Mouse (Mus musculus) forebrain, embryonic 16.5 days (tissue): ENCODE results near the gene Apold1. TPM values are rescaled to one million over a fixed set of nuclear protein-coding genes. Genes with fewer than 3 reads are reported as not detected.

Source experiments
- ATAC-seq: fragments of 200-750 bp; cut with Nextera tagmentation; 2 replicates; pipeline ENCODE4 v1.8.0; 2017; ENCODE audit warnings: mild to moderate bottlenecking, moderate library complexity
- H3K27ac ChIP-seq: fragments of 300-500 bp; sonication (generic); 2 replicates; pipeline ENCODE4 v1.5.1; 2014; ENCODE audit warnings: low read length, control low read depth
- H3K27me3 ChIP-seq: fragments of 300-500 bp; sonication (generic); replicated peaks from 2 replicates; pipeline ENCODE4 v1.6.1; 2014; ENCODE audit warnings: low read length; ENCODE audit not compliant: control insufficient read depth, insufficient read depth
- H3K36me3 ChIP-seq: fragments of 300-500 bp; sonication (generic); 2 replicates; pipeline ENCODE4 v1.6.1; 2014; ENCODE audit not compliant: control insufficient read depth, insufficient read depth
- H3K4me1 ChIP-seq: fragments of 300-500 bp; sonication (generic); replicated peaks from 2 replicates; pipeline ENCODE4 v1.6.1; 2014; ENCODE audit warnings: low read length; ENCODE audit not compliant: control insufficient read depth, insufficient read depth
- H3K4me2 ChIP-seq: fragments of 300-500 bp; sonication (generic); 2 replicates; pipeline ENCODE4 v1.6.1; 2014; ENCODE audit warnings: mild to moderate bottlenecking, low read length, control low read depth
- H3K4me3 ChIP-seq: fragments of 300-500 bp; sonication (generic); replicated peaks from 2 replicates; pipeline ENCODE4 v1.5.1; 2014; ENCODE audit warnings: mild to moderate bottlenecking, low read length, control low read depth
- H3K9ac ChIP-seq: fragments of 300-500 bp; sonication (generic); replicated peaks from 2 replicates; pipeline ENCODE4 v1.6.1; 2014; ENCODE audit warnings: low read depth, low read length, control low read depth
- H3K9me3 ChIP-seq: fragments of 300-500 bp; sonication (generic); 2 replicates; pipeline ENCODE4 v1.6.1; 2016; ENCODE audit warnings: low read length; ENCODE audit not compliant: control insufficient read depth
- WGBS: fragments of 180-500 bp; shearing (Covaris S2); extraction: QIAGEN DNeasy Blood & Tissue Kit; methylation state at CpG from one replicate; pipeline ENCODE4 v1.1.7; 2014; 5-methylcytosine and 5-hydroxymethylcytosine counted together
- polyA plus RNA-seq: library from polyadenylated mRNA; unstranded; fragments of >200 nt; fragmentation: Nextera tagmentation; extraction: Ambion mirVana; gene quantifications from 2 replicates; pipeline ENCODE4 v1.2.1, GENCODE M21; 2015

Apold1 gene
- polyA plus RNA-seq, 1 experiment from 2014 or later = 4.2 TPM

- H3K27ac ChIP-seq = no peak overlapping the region
- peak overlapping the region; percentile 59 for H3K4me3 ChIP-seq
- H3K27me3 ChIP-seq = no peaks in the 10 kb centered on the region
- no peaks in the 10 kb centered on the region for H3K9me3 ChIP-seq
- peak overlapping the region; percentile 66 for H3K9ac ChIP-seq
- peak overlapping the region; percentile 79 for H3K4me2 ChIP-seq
- WGBS = under 1% methylated on average over 14 of the region's 14 CpGs
- peaks cover 14% of the 10 kb centered on the region; the same call in 1 of the 2 replicates for H3K36me3 ChIP-seq
- H3K4me1 ChIP-seq = peaks cover 7% of the 10 kb centered on the region
- ATAC-seq = peak; percentile 71
These were observed 30.2 kb downstream of the Apold1 start for GRCm38 (mm10) chr6:135011734-135012116.

GRCm38 (mm10) chr6:135017211-135017610 lies 35.7 kb downstream of the Apold1 start:
- no peak overlapping the region for H3K27ac ChIP-seq
- WGBS = 96% methylated on average over 11 of the region's 11 CpGs

GRCm38 (mm10) chr6:135019564-135019963 lies 38.0 kb downstream of the Apold1 start:
- no peak overlapping the region for H3K4me2 ChIP-seq
- no peaks in the 10 kb centered on the region for H3K9me3 ChIP-seq
- H3K36me3 ChIP-seq = peaks cover 58% of the 10 kb centered on the region
- no peak for ATAC-seq
- 92% methylated on average over 10 of the region's 10 CpGs for WGBS
- no peak overlapping the region for H3K4me3 ChIP-seq
- no peak overlapping the region for H3K9ac ChIP-seq
- H3K27ac ChIP-seq = no peak overlapping the region
- no peaks in the 10 kb centered on the region for H3K4me1 ChIP-seq
- H3K27me3 ChIP-seq = no peaks in the 10 kb centered on the region

More at GRCm38 (mm10) chr6:135017211-135017610, 35.7 kb downstream of the Apold1 start:
- H3K36me3 ChIP-seq = peaks cover 48% of the 10 kb centered on the region
- H3K4me2 ChIP-seq = no peak overlapping the region
- H3K9ac ChIP-seq = no peak overlapping the region
- no peak overlapping the region for H3K4me3 ChIP-seq
- no peaks in the 10 kb centered on the region for H3K27me3 ChIP-seq
- no peaks in the 10 kb centered on the region for H3K9me3 ChIP-seq
- H3K4me1 ChIP-seq = peaks cover 4% of the 10 kb centered on the region
- ATAC-seq = no peak

- no peaks in the 10 kb centered on the region for H3K4me1 ChIP-seq
- no peak overlapping the region for H3K27ac ChIP-seq
- 95% methylated on average over 3 of the region's 3 CpGs for WGBS
- no peaks in the 10 kb centered on the region for H3K27me3 ChIP-seq
- H3K36me3 ChIP-seq = peaks cover 50% of the 10 kb centered on the region
- H3K9me3 ChIP-seq = no peaks in the 10 kb centered on the region
- no peak for ATAC-seq
- no peak overlapping the region for H3K4me3 ChIP-seq
- H3K4me2 ChIP-seq = no peak overlapping the region
- no peak overlapping the region for H3K9ac ChIP-seq
These were observed 40.1 kb downstream of the Apold1 start for GRCm38 (mm10) chr6:135021633-135022032.

- Histone ChIP-seq H3K4me1 (no peaks in the 10 kb centered on the region), H3K27me3 (no peaks in the 10 kb centered on the region), H3K9ac (no peak overlapping the region), H3K9me3 (no peaks in the 10 kb centered on the region), H3K27ac (no peak overlapping the region), H3K4me2 (no peak overlapping the region), H3K36me3 (peaks cover 37% of the 10 kb centered on the region), H3K4me3 (no peak overlapping the region)
- no peak for ATAC-seq
- 92% methylated on average over 14 of the region's 14 CpGs for WGBS
These were observed 41.9 kb downstream of the Apold1 start for GRCm38 (mm10) chr6:135023379-135023778.

GRCm38 (mm10) chr6:135024781-135025420 lies 43.4 kb downstream of the Apold1 start:
- no peak overlapping the region for H3K9ac ChIP-seq
- H3K36me3 ChIP-seq = peaks cover 29% of the 10 kb centered on the region
- H3K9me3 ChIP-seq = no peaks in the 10 kb centered on the region
- H3K27me3 ChIP-seq = no peaks in the 10 kb centered on the region
- 97% methylated on average over 1 of the region's 1 CpGs for WGBS
- no peak overlapping the region for H3K4me2 ChIP-seq
- H3K4me3 ChIP-seq = no peak overlapping the region
- H3K27ac ChIP-seq = no peak overlapping the region
- ATAC-seq = no peak
- H3K4me1 ChIP-seq = no peaks in the 10 kb centered on the region

- H3K9ac ChIP-seq = no peak overlapping the region
- H3K4me2 ChIP-seq = no peak overlapping the region
- H3K9me3 ChIP-seq = no peaks in the 10 kb centered on the region
- no peak overlapping the region for H3K27ac ChIP-seq
- WGBS = 11% methylated on average over 3 of the region's 3 CpGs
- H3K4me1 ChIP-seq = no peaks in the 10 kb centered on the region
- H3K36me3 ChIP-seq = peaks cover 23% of the 10 kb centered on the region
- no peaks in the 10 kb centered on the region for H3K27me3 ChIP-seq
- ATAC-seq = peak; percentile 64
- H3K4me3 ChIP-seq = no peak overlapping the region
These were observed 44.7 kb downstream of the Apold1 start for GRCm38 (mm10) chr6:135026232-135026631.

- Histone ChIP-seq H3K27me3 (no peaks in the 10 kb centered on the region), H3K4me1 (no peaks in the 10 kb centered on the region), H3K4me3 (no peak overlapping the region), H3K27ac (no peak overlapping the region), H3K9ac (no peak overlapping the region), H3K36me3 (peaks cover 18% of the 10 kb centered on the region), H3K4me2 (no peak overlapping the region), H3K9me3 (no peaks in the 10 kb centered on the region)
- 86% methylated on average over 2 of the region's 2 CpGs for WGBS
- 0 out of 2 replicates have a peak, but pooled peaks have one; percentile 20 for ATAC-seq
These were observed 45.2 kb downstream of the Apold1 start for GRCm38 (mm10) chr6:135026755-135027154.

- no peak for ATAC-seq
- no peaks in the 10 kb centered on the region for H3K27me3 ChIP-seq
- H3K9ac ChIP-seq = no peak overlapping the region
- no peak overlapping the region for H3K4me2 ChIP-seq
- no peaks in the 10 kb centered on the region for H3K9me3 ChIP-seq
- H3K36me3 ChIP-seq = no peaks in the 10 kb centered on the region
- no peak overlapping the region for H3K4me3 ChIP-seq
- no peaks in the 10 kb centered on the region for H3K4me1 ChIP-seq
- 88% methylated on average over 4 of the region's 4 CpGs for WGBS
- H3K27ac ChIP-seq = no peak overlapping the region
These were observed 47.7 kb downstream of the Apold1 start for GRCm38 (mm10) chr6:135029246-135029645.
